Mouse (Mus musculus) cerebellum, adult 18-20 months (tissue): ENCODE results near the gene Kcnmb4.

ENCODE experiments used
- DNase-seq, 2 experiments: peaks; one replicate each; pipeline ENCODE4 v3.0.0; 2021

The Kcnmb4 gene

GRCm38 (mm10) chr10:116397973-116398372 is 75.7 kb downstream of the Kcnmb4 start:
- no peak for DNase-seq

DNA sequence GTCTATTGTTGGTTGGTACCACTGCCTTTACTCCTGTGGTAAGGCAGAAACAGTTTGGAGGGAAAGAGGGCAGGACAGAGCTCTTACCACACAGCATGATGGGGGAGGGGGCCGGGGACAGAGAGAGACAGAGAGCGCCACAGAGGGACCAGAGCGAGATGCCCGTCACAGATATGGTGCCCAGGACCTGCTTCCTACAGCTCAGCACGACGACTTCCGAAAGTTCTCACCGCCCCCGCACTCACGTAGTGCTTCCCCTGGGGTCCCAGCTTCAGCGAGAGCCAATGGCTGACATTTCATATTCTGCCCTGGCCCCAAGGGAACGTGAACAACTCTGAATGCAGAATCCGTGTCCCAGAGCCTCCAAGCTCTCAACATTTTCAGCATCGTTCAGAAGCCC is 76.1 kb downstream of the Kcnmb4 start:
- DNase-seq: no peak

- DNase-seq: no peak
Measured at GRCm38 (mm10) chr10:116396966-116397365, 76.7 kb downstream of the Kcnmb4 start.

- DNase-seq: no peak
Measured at GRCm38 (mm10) chr10:116396279-116396678, 77.4 kb downstream of the Kcnmb4 start.

DNA sequence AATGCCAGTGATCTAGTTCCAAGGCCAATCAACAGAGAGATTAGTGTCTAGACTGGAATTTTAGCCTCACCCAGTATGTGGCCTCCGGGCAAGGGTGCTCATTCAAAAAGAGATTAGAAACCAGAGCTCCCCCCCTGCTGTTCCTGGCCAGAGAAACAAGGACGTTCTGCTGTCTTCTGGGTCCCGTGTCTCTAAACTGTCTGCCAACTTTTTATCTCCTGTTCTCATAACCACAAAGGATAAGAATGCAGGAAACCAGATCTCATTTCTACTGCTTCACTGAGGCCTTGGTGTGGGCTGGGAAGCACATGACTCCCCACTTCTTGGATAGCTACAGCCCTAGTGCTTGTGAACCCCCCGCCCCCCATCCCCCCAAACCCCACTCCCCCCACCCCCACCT is 79.1 kb downstream of the Kcnmb4 start:
- DNase-seq: no peak

GRCm38 (mm10) chr10:116393790-116394475 is 79.7 kb downstream of the Kcnmb4 start:
- DNase-seq: no peak

DNA sequence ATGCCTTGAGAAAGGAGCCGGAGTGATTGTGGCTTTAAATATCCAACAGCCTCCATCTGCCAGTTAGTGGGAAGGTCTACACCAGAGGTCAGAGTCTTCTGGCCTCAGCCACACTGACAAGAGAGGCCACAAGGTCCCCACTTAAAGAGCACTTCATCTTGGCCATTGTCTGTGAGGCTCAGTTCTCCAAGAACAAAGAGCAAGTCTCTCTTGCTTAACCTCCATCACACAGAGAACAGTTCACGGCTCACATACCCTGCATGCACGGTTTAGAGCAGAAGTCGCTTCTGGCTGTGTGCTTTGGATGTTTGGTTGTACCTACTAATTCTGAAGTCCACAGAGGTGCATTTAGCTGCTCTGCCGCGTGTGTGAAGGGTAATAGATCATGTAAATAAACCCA is 84.8 kb downstream of the Kcnmb4 start:
- DNase-seq: no peak

DNA sequence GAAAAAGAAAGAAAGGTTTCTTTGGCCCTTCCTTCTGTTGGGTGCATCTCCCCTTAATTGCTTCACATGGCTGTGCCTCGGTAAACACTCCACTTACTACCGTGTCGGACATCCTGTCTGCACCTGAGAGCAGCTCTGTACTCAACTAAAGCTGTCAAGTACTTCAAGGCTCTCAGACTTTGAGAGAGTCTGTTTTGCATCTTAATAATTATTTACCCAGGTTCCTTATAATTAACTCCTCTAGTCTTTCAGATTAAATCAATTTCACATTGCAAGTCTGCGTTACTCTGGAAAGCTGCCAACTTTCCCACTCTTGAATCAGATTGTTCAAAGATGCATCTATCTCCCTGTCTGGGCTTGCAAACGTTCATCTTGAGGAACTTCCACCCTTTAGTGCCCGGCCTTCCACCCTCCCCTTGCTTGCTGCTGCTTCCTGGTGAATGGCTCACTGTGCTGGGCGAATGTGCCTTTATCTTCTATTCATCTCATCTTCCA is 87.2 kb downstream of the Kcnmb4 start:
- DNase-seq: peak; percentile 23 to 33

DNA sequence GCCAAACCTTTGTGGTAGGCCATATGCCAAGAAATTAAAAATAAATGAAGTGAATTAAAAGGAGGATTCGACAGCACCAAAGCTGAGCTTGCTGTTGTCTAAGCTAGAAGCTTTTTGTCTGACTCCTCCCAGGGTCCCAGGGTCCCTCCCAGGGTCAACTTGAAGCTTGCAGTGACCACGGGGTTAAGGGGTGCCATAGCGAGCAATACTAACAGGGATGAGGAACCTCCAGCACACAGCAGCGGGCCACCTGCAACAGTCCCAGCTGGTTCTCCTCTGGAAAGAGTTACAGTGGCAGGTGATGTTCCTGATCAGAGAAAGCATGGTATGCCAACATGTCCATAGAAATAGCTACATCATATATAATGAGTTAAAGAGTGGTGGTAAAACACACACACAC is 89.3 kb downstream of the Kcnmb4 start:
- DNase-seq: no peak

GRCm38 (mm10) chr10:116382826-116383685 is 90.6 kb downstream of the Kcnmb4 start:
- DNase-seq: no peak

GRCm38 (mm10) chr10:116376853-116377252 is 96.8 kb downstream of the Kcnmb4 start:
- DNase-seq: no peak

DNA sequence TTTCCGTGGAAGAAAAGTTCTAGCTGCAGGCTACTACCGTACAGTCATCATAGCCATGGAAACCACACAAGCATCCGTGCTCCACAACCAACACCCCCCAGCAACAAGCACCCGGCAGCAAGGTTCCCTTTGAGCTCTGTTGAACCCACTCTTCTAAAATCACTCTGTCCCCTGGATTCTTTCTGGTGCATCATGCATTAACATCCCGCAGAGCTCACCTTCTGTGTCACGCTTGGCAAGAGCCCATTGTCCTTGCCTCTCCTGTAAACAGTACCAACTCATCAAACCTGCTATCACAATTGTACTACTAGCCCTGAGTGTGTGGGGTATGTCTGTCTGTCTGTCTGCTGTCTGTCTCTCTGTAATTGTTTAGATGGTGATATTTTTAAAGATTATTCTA is 99.6 kb downstream of the Kcnmb4 start:
- peak; percentile 76 to 82 for DNase-seq

DNA sequence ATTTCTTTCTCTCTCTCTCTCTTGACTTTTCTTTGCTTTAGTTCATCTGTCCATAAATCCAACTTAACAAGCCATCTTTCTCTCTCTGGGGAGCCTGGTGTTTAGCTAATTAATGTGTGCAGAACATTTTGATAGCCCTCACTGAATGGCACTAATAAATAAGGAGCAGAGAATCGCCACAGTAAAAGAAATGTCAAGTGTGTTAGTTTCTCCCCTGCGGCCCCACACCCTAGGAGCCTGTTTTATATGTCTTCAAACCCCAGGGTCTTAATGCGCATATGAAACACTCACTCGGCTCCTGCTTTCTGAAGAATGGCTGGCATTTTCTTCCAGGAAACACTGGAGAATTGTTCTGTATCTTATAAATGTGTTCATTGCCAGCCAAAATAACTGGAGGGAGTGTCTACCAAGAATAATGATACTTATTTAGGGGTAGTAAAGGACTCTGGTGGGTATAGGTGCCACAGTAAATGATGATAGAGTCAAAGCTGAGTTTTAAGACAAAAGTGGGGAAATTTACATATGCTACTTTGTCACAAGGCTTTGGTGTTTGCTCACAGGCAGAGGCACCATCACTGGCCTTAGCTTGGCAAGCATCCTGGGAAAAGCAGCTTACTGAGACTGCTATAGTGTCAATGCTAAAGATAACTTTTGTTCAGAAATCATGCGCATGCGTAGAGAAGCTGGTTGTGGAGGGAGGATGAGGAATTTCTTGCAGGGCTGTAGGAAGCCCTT is 102.5 kb downstream of the Kcnmb4 start:
- DNase-seq: no peak
